Mouse (Mus musculus): ENCODE results near the gene Kif6.

- TF ChIP-seq CTCF (IDR thresholded peaks at IDR 0.05; ENCODE audit: control insufficient read depth, insufficient read depth, low read length) (no peak), POLR2A (IDR thresholded peaks at IDR 0.05; ENCODE audit: borderline replicate concordance, control insufficient read depth, low read depth, low read length) (no peak)
Observed at GRCm38 (mm10) chr17:49726976-49727375, 112.0 kb downstream of the Kif6 start.

All from bone marrow, adult 2 months (tissue).